Mouse (Mus musculus): ENCODE data around the gene Sik3. TPM values are rescaled to one million over a fixed set of nuclear protein-coding genes. Genes with fewer than 3 reads are reported as not detected.

The Sik3 gene
- total and polyA plus RNA-seq, 2 experiments from 2014 or later = 12.5 to 38.4 TPM

- whole genome bisulfite sequencing = 92% methylated on average over 10 of the region's 10 CpGs
- Histone ChIP-seq H3K4me1 (ENCODE audit: insufficient read depth, low read length) (no peaks in the 10 kb centered on the region), H3K9ac (replicated peaks; ENCODE audit: low read length, poor library complexity, severe bottlenecking) (no peak overlapping the region), H3K9me3 (ENCODE audit: low read length) (no peaks in the 10 kb centered on the region), H3K27me3 (ENCODE audit: insufficient read depth, low read length) (no peaks in the 10 kb centered on the region), H3K4me3 (ENCODE audit: low read depth, low read length) (no peak overlapping the region), H3K36me3 (ENCODE audit: insufficient read depth, low read length) (peaks cover 37% of the 10 kb centered on the region), H3K4me2 (ENCODE audit: low read depth, low read length, poor library complexity, severe bottlenecking) (no peak overlapping the region), H3K27ac (ENCODE audit: low read depth, low read length) (no peak overlapping the region)
- DNase-seq (ENCODE audit: low spot score) (no peak), ATAC-seq (ENCODE audit: low FRiP score) (no peak)
- TF ChIP-seq CTCF (IDR thresholded peaks at IDR 0.05) = no peak
Measured at GRCm38 (mm10) chr9:46214946-46215337, 202.3 kb downstream of the Sik3 start.

- H3K27ac ChIP-seq (ENCODE audit: low read depth, low read length) = no peak overlapping the region
- H3K4me2 ChIP-seq (ENCODE audit: low read depth, low read length, poor library complexity, severe bottlenecking) = no peak overlapping the region
- ATAC-seq (ENCODE audit: low FRiP score) (no peak), DNase-seq (ENCODE audit: low spot score) (no peak)
- H3K4me3 ChIP-seq (ENCODE audit: low read depth, low read length) = no peak overlapping the region
- no peaks in the 10 kb centered on the region for H3K27me3 ChIP-seq (ENCODE audit: insufficient read depth, low read length)
- H3K9me3 ChIP-seq (ENCODE audit: low read length) = no peaks in the 10 kb centered on the region
- H3K4me1 ChIP-seq (ENCODE audit: insufficient read depth, low read length) = no peaks in the 10 kb centered on the region
- no peak overlapping the region for H3K9ac ChIP-seq (replicated peaks; ENCODE audit: low read length, poor library complexity, severe bottlenecking)
- peaks cover 39% of the 10 kb centered on the region for H3K36me3 ChIP-seq (ENCODE audit: insufficient read depth, low read length)
- TF ChIP-seq CTCF (IDR thresholded peaks at IDR 0.05) = no peak
- 88% methylated on average over 11 of the region's 11 CpGs for WGBS
Measured at GRCm38 (mm10) chr9:46215338-46216322, 203.0 kb downstream of the Sik3 start.

- no peak overlapping the region for H3K9ac ChIP-seq (replicated peaks; ENCODE audit: low read length, poor library complexity, severe bottlenecking)
- ATAC-seq (ENCODE audit: low FRiP score) (no peak), DNase-seq (ENCODE audit: low spot score) (no peak)
- H3K9me3 ChIP-seq (ENCODE audit: low read length) = no peaks in the 10 kb centered on the region
- no peak overlapping the region for H3K4me2 ChIP-seq (ENCODE audit: low read depth, low read length, poor library complexity, severe bottlenecking)
- WGBS = 92% methylated on average over 13 of the region's 13 CpGs
- no peak overlapping the region for H3K4me3 ChIP-seq (ENCODE audit: low read depth, low read length)
- H3K36me3 ChIP-seq (ENCODE audit: insufficient read depth, low read length) = peaks cover 42% of the 10 kb centered on the region
- H3K27me3 ChIP-seq (ENCODE audit: insufficient read depth, low read length) = no peaks in the 10 kb centered on the region
- no peak overlapping the region for H3K27ac ChIP-seq (ENCODE audit: low read depth, low read length)
- H3K4me1 ChIP-seq (ENCODE audit: insufficient read depth, low read length) = no peaks in the 10 kb centered on the region
- TF ChIP-seq CTCF (IDR thresholded peaks at IDR 0.05) = no peak
Measured at GRCm38 (mm10) chr9:46216744-46217470, 204.3 kb downstream of the Sik3 start.

GRCm38 (mm10) chr9:46218176-46218575 is 205.6 kb downstream of the Sik3 start:
- Histone ChIP-seq H3K9me3 (ENCODE audit: low read length) (no peaks in the 10 kb centered on the region), H3K27ac (ENCODE audit: low read depth, low read length) (no peak overlapping the region), H3K4me3 (ENCODE audit: low read depth, low read length) (no peak overlapping the region), H3K9ac (replicated peaks; ENCODE audit: low read length, poor library complexity, severe bottlenecking) (no peak overlapping the region), H3K4me1 (ENCODE audit: insufficient read depth, low read length) (no peaks in the 10 kb centered on the region), H3K36me3 (ENCODE audit: insufficient read depth, low read length) (peaks cover 38% of the 10 kb centered on the region), H3K27me3 (ENCODE audit: insufficient read depth, low read length) (no peaks in the 10 kb centered on the region), H3K4me2 (ENCODE audit: low read depth, low read length, poor library complexity, severe bottlenecking) (no peak overlapping the region)
- no peak for TF ChIP-seq CTCF (IDR thresholded peaks at IDR 0.05)
- DNase-seq (ENCODE audit: low spot score) (no peak), ATAC-seq (ENCODE audit: low FRiP score) (no peak)
- WGBS = 85% methylated on average over 9 of the region's 9 CpGs

- Histone ChIP-seq H3K4me2 (ENCODE audit: low read depth, low read length, poor library complexity, severe bottlenecking) (no peak overlapping the region), H3K9ac (replicated peaks; ENCODE audit: low read length, poor library complexity, severe bottlenecking) (no peak overlapping the region), H3K36me3 (ENCODE audit: insufficient read depth, low read length) (peaks cover 30% of the 10 kb centered on the region), H3K4me3 (ENCODE audit: low read depth, low read length) (no peak overlapping the region), H3K4me1 (ENCODE audit: insufficient read depth, low read length) (no peaks in the 10 kb centered on the region), H3K9me3 (ENCODE audit: low read length) (no peaks in the 10 kb centered on the region), H3K27me3 (ENCODE audit: insufficient read depth, low read length) (no peaks in the 10 kb centered on the region), H3K27ac (ENCODE audit: low read depth, low read length) (no peak overlapping the region)
- TF ChIP-seq CTCF (IDR thresholded peaks at IDR 0.05) = no peak
- DNase-seq (ENCODE audit: low spot score) (no peak), ATAC-seq (ENCODE audit: low FRiP score) (no peak)
- 84% methylated on average over 6 of the region's 6 CpGs for WGBS
Measured at GRCm38 (mm10) chr9:46223090-46223489, 210.5 kb downstream of the Sik3 start.

GRCm38 (mm10) chr9:46224101-46224500 is 211.5 kb downstream of the Sik3 start:
- no peak overlapping the region for H3K4me2 ChIP-seq (ENCODE audit: low read depth, low read length, poor library complexity, severe bottlenecking)
- TF ChIP-seq CTCF (IDR thresholded peaks at IDR 0.05) = no peak
- H3K27me3 ChIP-seq (ENCODE audit: insufficient read depth, low read length) = no peaks in the 10 kb centered on the region
- ATAC-seq (ENCODE audit: low FRiP score) (no peak), DNase-seq (ENCODE audit: low spot score) (no peak)
- no peaks in the 10 kb centered on the region for H3K9me3 ChIP-seq (ENCODE audit: low read length)
- H3K36me3 ChIP-seq (ENCODE audit: insufficient read depth, low read length) = peaks cover 30% of the 10 kb centered on the region
- H3K4me3 ChIP-seq (ENCODE audit: low read depth, low read length) = no peak overlapping the region
- no peaks in the 10 kb centered on the region for H3K4me1 ChIP-seq (ENCODE audit: insufficient read depth, low read length)
- H3K27ac ChIP-seq (ENCODE audit: low read depth, low read length) = no peak overlapping the region
- WGBS = 88% methylated on average over 3 of the region's 3 CpGs
- H3K9ac ChIP-seq (replicated peaks; ENCODE audit: low read length, poor library complexity, severe bottlenecking) = no peak overlapping the region
